Mouse (Mus musculus) telencephalon, adult 2 months (tissue): ENCODE data around the gene Osbpl11.
"Not testable (repeated sequence)": the region's sequence is repeated elsewhere in the genome, so short reads cannot be mapped to it uniquely, and the experiment has no call there.

Experiments used
- DNase-seq: peaks from one replicate; pipeline ENCODE4 v3.0.0-alpha.2; 2011; ENCODE audit warnings: low read depth, low spot score

Osbpl11 gene

DNA sequence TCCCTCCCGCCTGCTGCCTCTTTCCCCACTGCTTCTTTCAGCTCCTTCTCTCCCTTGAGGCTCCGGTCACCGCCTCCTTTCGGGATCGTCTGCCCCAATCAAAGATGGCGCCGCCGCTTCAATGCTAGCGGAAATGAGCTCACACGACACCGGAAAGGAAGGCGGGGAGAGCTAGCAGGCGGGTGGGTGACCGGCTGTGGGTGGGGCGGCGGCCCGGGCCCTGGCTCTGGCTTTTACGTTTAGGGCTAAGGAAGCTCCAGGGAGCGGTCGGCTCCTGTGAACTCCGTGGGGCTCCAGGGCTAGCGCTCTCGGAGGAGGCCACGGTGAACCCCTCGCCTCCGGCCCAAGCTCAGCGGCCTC lies at the start of gene Osbpl11:
Osbpl11 (plus strand) TSS at position 171 of the 360 bp plus-strand sequence.
- DNase-seq: peak; percentile 88

DNA sequence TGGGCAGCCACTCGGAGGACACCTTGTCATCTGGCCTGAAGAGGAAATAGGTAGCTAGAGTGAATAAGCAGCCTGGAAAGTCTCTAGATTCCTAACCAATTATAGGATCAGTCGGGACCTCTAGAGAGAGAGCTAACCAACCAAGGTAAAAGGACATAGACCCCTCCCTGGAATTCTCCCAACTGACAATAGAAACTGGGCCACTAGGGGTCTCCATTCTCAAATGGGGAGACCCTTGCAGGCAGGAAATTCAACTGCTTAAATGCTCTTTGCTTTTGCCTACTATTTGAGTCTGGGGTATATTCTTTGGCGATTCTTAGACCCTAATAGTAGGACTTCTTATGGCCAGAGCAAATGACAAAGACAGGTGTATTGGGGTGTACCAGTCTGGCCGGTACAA lies 49.7 kb upstream of the Osbpl11 start:
- DNase-seq: no peak

DNA sequence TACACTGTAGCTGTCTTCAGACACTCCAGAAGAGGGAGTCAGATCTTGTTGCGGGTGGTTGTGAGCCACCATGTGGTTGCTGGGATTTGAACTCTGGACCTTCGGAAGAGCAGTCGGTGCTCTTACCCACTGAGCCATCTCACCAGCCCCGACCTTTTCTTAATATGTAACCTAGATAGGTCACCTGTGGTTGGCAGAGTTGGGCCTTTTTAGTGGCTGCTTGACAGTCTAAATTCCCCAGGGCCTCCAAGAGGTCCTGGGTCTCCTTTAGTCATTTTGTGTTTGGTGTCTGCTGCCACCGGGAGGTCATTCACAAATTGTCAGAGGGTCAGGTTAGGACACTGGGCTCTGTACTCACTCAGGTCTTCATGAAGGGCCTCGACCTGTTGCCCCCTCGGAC lies 45.8 kb upstream of the Osbpl11 start:
- DNase-seq: not testable (repeated sequence)

DNA sequence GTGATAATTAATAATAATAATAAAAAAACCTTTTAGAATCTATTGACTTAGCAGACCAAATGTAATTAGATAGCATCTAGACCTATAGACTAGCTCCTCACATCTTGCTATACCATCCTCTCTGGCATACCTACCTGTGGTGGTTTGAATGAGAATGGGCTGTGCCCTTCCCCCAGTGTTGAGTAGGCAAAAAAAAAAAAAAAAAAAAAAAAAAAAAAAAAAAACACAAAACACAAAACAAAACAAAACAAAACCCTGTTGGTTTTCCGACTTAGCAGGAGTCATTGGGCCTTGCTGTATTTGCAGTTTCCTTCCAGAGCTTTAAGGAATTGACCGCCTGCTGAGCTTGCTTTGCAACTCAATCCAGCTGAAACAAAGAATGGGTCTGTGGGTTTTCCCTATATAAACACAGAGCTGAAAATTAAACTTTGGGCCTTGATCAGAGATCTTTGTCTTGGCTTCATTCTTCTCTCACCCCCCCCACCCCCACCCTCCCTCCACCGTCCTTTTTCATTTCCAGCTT lies 43.1 kb upstream of the Osbpl11 start:
- DNase-seq: no peak

DNA sequence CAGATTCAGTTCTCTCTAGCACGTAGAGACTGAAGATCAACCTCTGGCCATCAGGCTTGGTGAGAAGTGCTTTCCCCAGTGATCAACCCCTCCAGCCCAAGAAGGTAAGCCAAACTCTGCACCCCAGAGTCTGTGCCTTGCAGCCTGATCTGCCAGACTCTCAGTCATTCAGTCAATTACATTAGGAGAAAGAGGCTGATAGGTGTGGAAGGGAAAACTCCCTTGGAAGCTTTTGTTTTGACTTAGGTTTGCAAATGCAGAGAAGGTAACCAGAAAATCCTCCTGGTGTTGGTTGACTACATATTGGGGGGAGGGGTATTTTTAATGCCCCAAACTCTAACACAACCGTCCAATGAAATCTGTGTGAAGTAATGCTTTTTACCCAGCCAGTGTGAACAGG lies 41.4 kb upstream of the Osbpl11 start:
- DNase-seq: no peak

DNA sequence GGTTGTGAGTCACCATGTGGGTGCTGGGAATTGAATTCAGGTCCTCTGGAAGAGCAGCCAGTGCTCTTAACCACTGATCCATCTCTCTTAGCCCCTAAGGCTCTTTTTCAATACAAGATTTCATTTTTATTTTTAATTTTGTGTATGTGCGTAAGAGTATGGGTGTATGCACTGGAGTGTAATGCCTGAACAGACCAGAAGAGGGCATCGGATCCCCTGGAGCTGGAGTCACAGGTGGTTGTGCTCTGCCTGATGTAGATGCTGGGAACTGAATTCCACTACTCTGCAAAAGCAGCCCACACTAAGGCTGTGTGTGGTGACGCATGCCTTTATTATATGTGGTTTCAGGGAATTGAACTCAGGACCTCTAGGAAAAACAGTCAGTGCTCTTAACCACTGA lies 38.7 kb upstream of the Osbpl11 start:
- DNase-seq: no peak

DNA sequence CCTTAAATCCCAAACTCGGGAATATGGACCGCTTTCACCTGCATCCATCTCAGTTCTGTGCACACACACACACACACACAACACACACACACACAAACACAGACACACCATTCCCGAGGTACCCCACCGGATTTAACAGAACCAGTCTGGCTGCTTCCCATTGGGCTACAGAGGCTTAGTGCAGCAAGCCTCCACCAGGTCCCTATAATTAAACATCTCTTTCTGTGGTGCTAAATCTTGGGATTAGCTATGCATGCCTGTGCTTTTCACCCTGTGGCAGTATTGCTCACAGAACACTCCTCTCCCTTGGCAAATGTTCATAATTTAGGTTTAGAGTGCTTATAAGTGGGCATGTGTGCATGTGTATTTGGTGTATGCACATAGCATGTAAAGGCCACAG lies 36.7 kb upstream of the Osbpl11 start:
- DNase-seq: no peak

DNA sequence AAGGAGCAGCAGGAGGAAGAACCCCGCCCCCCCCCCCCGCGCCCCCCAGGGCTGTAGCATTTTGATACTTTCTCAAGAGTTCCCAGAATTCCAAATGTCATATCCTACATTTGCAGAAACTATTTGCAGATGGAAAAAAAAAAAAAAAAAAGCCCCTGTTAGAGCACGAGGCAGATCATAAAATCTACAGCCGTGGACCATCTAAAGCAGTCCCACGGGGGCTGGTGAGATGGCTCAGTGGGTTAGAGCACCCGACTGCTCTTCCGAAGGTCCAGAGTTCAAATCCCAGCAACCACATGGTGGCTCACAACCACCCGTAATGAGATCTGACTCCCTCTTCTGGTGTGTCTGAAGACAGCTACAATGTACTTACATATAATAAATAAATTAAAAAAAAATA lies 34.0 kb upstream of the Osbpl11 start:
- DNase-seq: not testable (repeated sequence)

DNA sequence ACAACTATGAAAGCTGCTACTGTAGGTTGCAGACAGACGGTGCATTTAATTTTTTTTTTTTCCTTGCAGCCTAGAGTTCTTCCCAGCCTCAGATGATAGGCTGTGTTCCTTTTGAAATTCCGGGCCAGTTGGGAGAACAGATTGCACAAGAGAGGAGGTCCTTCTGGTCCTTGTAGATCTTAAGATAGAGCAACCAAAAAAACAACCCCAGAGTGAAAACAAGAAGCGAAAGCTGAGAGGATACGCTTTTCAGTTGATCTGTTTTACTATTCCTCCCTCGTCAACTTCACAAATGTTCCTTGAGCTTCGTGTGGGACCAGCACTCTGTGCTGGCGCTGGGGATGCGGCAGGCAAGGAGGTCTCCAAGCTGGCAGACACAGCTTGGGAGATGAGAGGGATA lies 33.3 kb upstream of the Osbpl11 start:
- DNase-seq: peak; percentile 93

DNA sequence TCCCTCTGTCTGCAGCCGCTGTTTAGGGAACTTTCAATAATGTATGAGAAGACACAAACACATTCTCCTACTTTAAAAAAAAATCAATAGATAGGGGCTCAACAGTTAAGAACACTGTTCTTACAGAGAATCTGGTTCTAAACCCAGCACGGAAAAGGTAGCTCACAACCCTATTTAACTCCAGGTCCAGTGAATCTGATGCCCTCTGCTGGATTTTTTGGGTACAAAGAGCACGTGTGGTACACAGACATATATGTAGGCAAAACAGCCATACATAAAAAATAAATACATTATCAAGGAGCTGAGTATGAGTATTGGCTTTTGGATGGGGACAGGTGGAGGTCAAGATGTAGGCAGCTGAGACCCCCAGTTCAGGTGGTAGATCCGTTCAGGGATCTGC lies 29.9 kb upstream of the Osbpl11 start:
- DNase-seq: no peak

DNA sequence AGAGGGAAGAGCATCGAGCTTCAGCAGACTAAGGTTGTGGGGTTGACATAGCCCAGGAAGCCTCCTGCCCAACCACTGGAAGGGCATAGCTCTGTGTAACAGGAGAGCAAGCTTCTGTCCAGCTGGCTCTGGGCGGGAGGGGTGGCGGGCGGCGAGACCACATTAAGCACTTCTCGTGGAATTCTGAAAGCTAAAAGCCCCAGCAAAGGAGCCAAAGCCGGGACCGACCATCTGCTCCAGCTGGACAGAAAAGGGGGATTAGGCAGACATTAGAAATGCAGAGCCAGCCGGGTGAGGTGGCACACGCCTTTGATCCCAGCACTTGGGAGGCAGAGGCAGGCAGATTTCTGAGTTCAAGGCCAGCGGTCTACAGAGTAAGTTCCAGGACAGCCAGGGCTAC lies 26.9 kb upstream of the Osbpl11 start:
- DNase-seq: no peak

DNA sequence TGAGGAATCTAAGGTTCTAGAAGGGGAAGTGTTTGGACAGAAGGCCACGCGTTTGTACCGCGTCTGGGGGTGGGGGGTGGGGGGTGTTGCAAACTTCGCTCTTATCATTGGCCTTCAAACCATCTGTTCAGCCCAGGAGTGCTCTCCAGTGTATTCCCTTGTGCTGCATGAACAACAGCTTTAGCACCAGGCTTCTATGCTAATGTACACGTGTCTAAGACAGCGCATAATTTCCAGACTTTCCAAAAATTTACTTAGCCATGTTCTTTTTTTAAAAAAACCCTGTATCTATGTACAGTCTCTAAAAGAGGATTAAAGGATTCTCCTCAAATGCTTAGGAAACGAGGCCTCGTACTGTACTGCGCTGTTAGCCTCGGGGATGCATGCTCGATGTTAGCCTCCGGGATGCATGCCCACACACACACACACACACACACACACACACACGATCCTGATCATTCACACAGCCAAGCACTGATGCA lies 26.2 kb upstream of the Osbpl11 start:
- DNase-seq: peak; percentile 87

DNA sequence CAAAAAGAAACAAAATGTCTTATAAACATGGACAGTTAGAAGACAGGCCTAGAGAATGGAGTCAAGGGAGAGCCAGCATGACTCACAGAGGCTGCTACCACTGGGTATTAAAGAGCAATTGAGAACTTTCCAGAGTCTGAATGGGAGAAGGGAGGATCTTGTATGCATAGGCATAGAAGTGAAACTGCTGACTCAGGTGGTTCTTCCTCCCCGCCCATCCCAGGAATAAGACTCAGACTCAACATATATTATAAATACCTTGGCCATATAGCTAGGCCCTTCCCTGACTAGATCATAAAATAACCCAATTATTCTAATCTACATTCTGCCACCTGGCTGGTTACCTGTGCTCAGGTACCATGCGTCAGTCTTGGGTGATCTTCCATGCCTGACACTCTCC lies 25.5 kb upstream of the Osbpl11 start:
- DNase-seq: no peak

DNA sequence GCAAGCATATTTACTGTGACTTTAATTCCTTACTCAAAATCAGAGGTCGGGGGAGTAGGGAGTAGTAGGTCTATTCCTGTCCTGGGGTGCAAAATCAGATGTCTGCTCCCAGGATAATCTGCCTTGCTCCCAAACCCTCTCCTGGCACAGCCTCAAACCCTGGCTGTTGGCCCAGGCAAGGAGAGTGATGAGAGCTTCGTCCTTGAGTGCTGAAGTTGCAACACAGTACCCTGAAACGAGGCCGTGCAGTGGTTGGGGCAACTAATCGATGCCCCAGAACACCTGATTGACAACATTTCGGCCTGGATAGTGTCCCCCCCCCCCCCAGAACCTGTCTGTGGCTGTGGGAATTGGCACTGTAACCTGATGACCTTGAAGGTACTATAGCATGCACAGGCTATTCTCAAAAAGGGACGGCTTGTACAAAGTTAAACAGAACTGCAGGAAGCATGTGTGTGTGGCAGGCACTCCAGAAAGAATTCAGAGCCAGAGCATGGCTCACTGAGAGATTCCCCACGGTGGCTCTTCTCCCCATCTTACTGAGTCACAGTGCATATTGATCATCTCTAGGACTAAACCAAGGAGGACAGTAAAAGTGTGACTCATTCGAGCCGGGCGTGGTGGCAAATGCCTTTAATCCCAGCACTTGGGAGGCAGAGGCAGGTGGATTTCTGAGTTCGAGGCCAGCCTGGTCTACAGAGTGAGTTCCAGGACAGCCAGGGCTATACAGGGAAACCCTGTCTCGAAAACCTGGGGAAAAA lies 21.4 kb upstream of the Osbpl11 start:
- DNase-seq: no peak

DNA sequence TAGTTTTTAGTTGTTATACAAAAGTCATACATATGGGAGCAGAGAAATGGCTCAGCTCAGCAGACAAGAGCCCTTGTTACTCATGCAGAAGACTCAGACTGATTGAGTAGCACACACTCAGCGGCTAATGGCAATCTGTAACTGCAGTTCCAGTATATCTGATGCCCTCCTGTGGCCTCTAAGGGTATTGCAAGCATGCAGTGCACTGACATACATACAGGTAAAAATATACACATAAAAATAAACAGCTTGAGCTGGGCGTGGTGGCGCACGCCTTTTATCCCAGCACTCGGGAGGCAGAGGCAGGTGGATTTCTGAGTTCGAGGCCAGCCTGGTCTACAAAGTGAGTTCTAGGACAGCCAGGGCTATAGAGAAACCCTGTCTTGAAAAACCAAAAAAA lies 18.6 kb upstream of the Osbpl11 start:
- DNase-seq: not testable (repeated sequence)

DNA sequence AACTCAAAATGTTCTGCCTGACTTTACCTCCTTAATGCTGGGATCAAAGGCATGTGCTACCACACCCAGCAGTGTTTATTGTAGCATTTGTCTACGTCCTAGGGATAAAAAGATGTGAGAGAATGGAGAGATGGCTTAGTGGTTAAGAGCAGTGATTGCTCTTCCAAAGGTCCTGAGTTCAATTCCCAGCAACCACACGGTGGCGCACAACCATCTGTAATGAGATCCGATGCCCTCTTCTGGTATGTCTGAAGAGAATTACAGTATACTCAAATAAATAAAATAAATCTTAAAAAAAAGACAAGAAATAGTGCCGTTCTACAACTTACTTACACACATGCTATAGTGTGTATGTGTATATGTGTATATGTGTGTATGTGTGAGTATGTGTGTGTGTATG lies 17.3 kb upstream of the Osbpl11 start:
- no peak for DNase-seq

DNA sequence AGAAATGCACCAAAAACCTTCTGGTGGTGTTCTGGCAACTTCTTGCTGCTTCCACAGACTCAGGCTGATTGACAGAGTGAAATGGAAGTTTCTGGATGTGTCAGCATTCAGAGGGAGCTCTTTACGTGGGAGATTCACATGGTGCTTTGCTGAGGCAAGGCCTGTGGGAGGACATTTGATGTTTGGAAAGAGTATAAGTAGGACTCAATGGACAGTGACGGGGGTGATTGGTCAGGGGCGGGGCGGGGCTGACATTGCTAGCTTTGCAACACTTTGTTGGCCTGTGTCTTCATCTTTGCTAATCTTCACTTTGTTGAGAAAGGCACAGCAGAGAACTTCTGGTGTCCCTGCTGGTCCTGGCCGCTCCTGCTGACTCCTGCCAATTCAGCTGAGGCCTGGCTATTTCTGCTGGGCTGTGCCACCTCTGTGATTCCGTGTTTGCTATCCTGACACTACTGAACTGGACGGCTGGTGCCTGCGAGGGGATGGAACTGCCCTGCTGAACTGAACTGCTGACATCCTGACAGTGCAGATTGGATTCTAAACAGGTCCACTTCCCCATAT lies 15.3 kb upstream of the Osbpl11 start:
- no peak for DNase-seq

DNA sequence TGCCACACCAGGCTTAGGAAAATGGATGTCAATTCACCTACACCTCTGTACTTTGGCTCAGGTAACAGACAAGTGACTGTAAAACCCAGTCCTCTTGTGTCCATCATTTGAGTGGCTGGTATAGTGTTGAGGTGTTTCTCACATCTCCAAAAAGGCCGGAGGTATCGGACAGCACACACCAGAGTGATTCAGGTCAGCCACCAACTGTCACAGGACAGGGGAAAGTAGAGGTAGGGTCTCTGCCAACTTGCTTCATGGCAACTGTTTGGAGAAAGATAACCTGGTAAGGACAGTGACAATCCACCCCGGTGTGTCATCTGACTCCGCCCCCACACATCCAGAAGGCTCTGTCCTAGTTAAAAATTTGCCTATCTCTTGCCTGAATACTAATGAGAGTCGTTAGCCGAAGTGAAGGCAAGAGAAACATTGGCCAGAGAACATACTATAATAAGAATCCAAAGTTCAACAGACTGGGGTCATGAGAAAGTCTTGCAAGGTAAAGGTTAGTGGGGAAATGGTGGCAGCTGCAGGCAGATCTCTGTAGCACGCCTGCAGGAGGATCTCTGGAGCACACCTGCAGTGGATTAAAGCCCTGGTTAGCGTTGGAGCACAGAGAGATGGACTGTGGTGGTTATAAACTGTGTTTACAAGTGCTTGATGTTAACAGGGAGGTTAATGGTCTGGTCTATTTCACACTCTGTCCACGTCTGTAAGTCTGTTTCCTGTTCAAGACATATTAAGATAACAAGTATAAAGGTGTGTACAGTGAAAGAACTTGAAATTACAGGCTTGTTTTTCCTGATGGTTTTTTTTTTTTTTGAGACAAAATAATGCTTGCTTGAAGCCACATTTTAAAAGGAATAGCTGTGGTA lies 13.9 kb upstream of the Osbpl11 start:
- no peak for DNase-seq

DNA sequence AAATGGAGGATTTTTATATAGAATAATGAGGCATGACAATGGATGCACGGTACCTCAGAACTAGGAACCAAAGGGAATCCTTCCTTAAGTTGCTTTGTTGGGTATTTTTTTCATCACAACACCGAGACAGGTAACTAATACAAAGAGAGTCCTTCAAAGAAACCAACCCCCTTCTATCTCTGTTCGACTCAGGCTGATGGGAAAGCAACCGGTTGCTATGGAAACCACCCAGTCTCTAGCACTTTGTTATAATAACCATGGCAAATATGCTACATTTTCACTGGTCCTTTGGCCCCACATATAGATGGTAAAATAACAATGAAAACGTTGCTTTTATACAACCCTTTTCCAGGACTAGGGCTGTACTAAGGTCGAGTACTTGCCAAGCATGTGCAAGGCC lies 13.1 kb upstream of the Osbpl11 start:
- no peak for DNase-seq

DNA sequence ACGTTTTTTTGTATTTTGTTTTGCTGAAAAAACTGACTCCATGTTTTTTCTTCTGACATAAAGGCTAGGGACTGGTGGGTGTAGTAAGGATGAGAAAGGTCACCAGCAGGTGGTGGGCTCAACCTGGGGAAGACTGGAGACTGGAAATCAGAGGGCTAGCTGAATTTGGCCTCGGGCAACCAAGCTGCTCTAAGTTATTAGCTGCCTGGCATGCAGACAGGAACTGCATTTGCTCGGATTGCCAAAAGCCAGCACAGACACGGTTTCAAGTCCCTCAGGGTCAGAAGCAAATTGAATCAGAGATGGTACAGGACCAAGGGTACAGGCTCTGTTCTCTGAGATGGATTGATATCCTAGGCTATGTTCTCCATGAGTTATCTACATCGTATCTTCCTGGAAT lies 11.7 kb upstream of the Osbpl11 start:
- DNase-seq: no peak

DNA sequence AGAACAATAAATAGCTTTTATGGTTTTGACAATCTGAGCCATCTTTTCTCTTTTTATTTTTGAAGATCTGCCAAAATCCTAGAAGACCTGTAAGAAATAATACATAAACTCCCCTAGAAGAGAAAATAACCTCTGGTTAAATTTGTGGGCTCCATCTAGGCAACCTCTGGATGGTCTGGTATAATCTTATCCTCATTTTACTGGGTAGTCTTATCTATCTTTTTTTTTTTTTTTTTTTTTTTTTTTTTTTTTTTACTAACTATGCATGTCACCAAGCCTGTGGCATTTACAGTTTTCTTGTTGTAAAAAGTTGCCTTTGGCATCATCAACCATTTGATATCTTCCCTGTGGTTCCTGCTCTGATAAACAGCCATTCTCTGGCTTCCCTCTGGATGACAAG lies 10.2 kb upstream of the Osbpl11 start:
- no peak for DNase-seq

DNA sequence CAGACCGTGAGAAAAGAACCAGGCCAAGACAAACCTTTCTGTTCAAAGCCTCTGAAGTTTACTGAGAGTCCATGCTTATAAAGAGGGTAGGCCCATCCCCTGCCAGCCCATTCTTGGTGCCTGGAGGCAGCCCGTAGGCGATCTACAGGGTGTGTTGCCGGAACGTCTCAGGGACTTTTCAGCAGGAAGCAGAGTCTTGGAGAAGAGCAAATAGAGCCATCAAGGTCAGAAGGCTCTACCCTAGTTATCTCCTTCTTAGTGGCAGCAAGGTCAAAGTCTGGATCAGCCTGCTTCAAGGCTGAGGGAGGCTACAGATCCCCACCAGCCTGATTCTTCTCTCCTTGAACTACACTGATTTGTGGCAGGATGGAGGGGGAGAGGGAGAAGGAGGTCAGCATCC lies 8.0 kb upstream of the Osbpl11 start:
- DNase-seq: not testable (repeated sequence)
